Mouse (Mus musculus): ENCODE results near the gene Slc22a6. TPM values are rescaled to one million over a fixed set of nuclear protein-coding genes. Genes with fewer than 3 reads are reported as not detected.
A peak's percentile ranks its signal among the peaks of the same experiment; 100 is the strongest.

Gene Slc22a6
- polyA plus RNA-seq, 2 experiments = 0.01 TPM; not detected in 1

GRCm38 (mm10) chr19:8661821-8662307 is 44.0 kb downstream of the Slc22a6 start:
- Histone ChIP-seq H3K27me3 (ENCODE audit: control insufficient read depth, insufficient read depth, low read length) (peaks cover 5% of the 10 kb centered on the region), H3K4me3 (ENCODE audit: insufficient read depth in 1 of 2, low read depth in 2 of 2, low read length in 2 of 2) (peak overlapping the region; percentile 45 to 52), H3K4me2 (ENCODE audit: low read depth) (peak overlapping the region; percentile 80), H3K9ac (replicated peaks) (peak overlapping the region; percentile 27), H3K4me1 (replicated peaks; ENCODE audit: control insufficient read depth in 2 of 2, insufficient read depth in 2 of 2, low read length in 1 of 2) (peaks cover 3 to 14% of the 10 kb centered on the region in 2 experiments; a peak in 3 of 4 replicates), H3K27ac (no peak overlapping the region), H3K36me3 (replicated peaks; ENCODE audit: control insufficient read depth, insufficient read depth, low read depth) (no peaks in the 10 kb centered on the region), H3K9me3 (ENCODE audit: control insufficient read depth, low read length) (no peaks in the 10 kb centered on the region)
- ATAC-seq (ENCODE audit: insufficient read depth) (0 out of 2 replicates have a peak, but pooled peaks have one; percentile 3), DNase-seq (ENCODE audit: low read depth in 3 of 3, low spot score in 3 of 3) (no peak)
- 1% methylated on average over 35 of the region's 35 CpGs for WGBS (ENCODE audit: insufficient replicate concordance)
- no peak for TF ChIP-seq EP300 (IDR thresholded peaks at IDR 0.05; ENCODE audit: low read depth)
- TF ChIP-seq CTCF (IDR thresholded peaks at IDR 0.05; ENCODE audit: low read depth) = no peak

GRCm38 (mm10) chr19:8662337-8662736 is 44.5 kb downstream of the Slc22a6 start:
- Histone ChIP-seq H3K36me3 (replicated peaks; ENCODE audit: control insufficient read depth, insufficient read depth, low read depth) (no peaks in the 10 kb centered on the region), H3K27me3 (ENCODE audit: control insufficient read depth, insufficient read depth, low read length) (peaks cover 5% of the 10 kb centered on the region), H3K9ac (replicated peaks) (peak overlapping the region; percentile 27), H3K4me2 (ENCODE audit: low read depth) (peak overlapping the region; percentile 80), H3K27ac (no peak overlapping the region), H3K4me1 (replicated peaks; ENCODE audit: control insufficient read depth in 2 of 2, insufficient read depth in 2 of 2, low read length in 1 of 2) (peaks cover 6 to 17% of the 10 kb centered on the region in 2 experiments; a peak in 3 of 4 replicates), H3K4me3 (ENCODE audit: insufficient read depth in 1 of 2, low read depth in 2 of 2, low read length in 2 of 2) (peak overlapping the region; percentile 45 to 52), H3K9me3 (ENCODE audit: control insufficient read depth, low read length) (no peaks in the 10 kb centered on the region)
- 3% methylated on average over 11 of the region's 11 CpGs for WGBS (ENCODE audit: insufficient replicate concordance)
- no peak for TF ChIP-seq EP300 (IDR thresholded peaks at IDR 0.05; ENCODE audit: low read depth)
- TF ChIP-seq CTCF (IDR thresholded peaks at IDR 0.05; ENCODE audit: low read depth) = peak; percentile 84
- DNase-seq (ENCODE audit: low read depth in 3 of 3, low spot score in 3 of 3) = peak in 1 of 3 experiments; percentile 37
- peak; percentile 47; the same call in 1 of the 2 replicates for ATAC-seq (ENCODE audit: insufficient read depth)

DNA sequence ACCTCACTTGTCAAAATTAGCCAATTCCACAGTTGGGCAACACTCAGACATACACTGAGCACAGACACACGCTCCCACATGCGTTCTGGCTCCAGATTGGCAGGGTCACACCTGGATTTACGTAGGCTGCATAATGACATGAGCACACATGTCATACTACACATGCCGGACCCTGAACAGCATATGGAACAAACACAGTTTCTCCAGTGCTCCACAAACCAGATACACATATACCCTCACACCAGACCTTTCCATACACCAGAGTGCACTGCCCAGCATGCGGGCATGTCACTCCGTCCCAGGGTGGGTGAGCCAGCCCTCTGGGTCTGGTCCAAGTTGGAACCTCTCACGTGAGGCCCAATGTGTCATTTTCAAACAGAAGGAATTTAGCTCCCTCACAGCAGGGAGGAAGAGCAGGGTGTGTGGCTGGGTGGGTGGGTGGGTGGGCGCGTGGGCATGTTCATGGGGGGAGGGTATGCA is 45.6 kb downstream of the Slc22a6 start, which contains the start of gene Chrm1:
TSS of gene Chrm1 (plus strand) at position 430 of the 480 bp plus-strand sequence.
- no peak for DNase-seq (ENCODE audit: low read depth in 3 of 3, low spot score in 3 of 3)
- peak within 1 kb of the TSS; percentile 80 for H3K4me2 ChIP-seq (ENCODE audit: low read depth)
- no peaks in the 10 kb centered on the region for H3K36me3 ChIP-seq (replicated peaks; ENCODE audit: control insufficient read depth, insufficient read depth, low read depth)
- peaks cover 6 to 17% of the 10 kb centered on the region in 2 experiments; a peak in 3 of 4 replicates for H3K4me1 ChIP-seq (replicated peaks; ENCODE audit: control insufficient read depth in 2 of 2, insufficient read depth in 2 of 2, low read length in 1 of 2)
- H3K9ac ChIP-seq (replicated peaks) = no peak within 1 kb of the TSS
- peaks cover 5% of the 10 kb centered on the region for H3K27me3 ChIP-seq (ENCODE audit: control insufficient read depth, insufficient read depth, low read length)
- WGBS (ENCODE audit: insufficient replicate concordance) = 73% methylated on average over 9 of the region's 9 CpGs
- no peak within 1 kb of the TSS for H3K27ac ChIP-seq
- no peak for ATAC-seq (ENCODE audit: insufficient read depth)
- H3K4me3 ChIP-seq (ENCODE audit: insufficient read depth in 1 of 2, low read depth in 2 of 2, low read length in 2 of 2) = no peak within 1 kb of the TSS
- no peak for TF ChIP-seq CTCF (IDR thresholded peaks at IDR 0.05; ENCODE audit: low read depth)
- TF ChIP-seq EP300 (IDR thresholded peaks at IDR 0.05; ENCODE audit: low read depth) = no peak
- H3K9me3 ChIP-seq (ENCODE audit: control insufficient read depth, low read length) = no peaks in the 10 kb centered on the region

DNA sequence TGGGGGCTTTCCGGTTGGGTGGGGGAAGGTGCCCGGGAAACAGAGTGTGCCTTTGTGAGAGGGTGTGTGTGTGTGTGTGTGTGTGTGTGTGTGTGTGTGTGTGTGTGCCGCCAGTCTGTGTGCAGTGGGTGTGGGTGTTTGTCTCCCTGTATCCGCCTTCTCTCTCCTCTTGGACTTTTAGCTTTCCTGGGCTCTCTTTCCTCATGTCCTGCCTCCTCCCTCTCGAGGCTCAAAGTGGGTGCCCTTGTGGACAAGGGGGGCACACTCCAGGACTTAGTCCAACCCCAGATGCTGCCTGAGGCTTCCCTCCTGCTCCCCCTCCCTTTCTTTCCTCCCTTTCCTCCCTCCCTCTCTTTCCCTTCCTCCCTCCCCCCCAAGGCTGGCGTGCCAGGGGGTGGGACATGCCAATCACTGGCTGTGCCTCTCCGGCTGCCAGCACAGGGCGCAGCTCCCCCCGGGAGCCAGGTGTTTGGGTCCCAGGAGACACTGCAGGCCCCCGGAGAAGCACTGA is 46.1 kb downstream of the Slc22a6 start:
- peaks cover 5% of the 10 kb centered on the region for H3K27me3 ChIP-seq (ENCODE audit: control insufficient read depth, insufficient read depth, low read length)
- 44% methylated on average over 10 of the region's 10 CpGs for WGBS (ENCODE audit: insufficient replicate concordance)
- no peak overlapping the region for H3K4me2 ChIP-seq (ENCODE audit: low read depth)
- H3K9ac ChIP-seq (replicated peaks) = no peak overlapping the region
- no peaks in the 10 kb centered on the region for H3K36me3 ChIP-seq (replicated peaks; ENCODE audit: control insufficient read depth, insufficient read depth, low read depth)
- peaks cover 6 to 17% of the 10 kb centered on the region in 2 experiments; a peak in 3 of 4 replicates for H3K4me1 ChIP-seq (replicated peaks; ENCODE audit: control insufficient read depth in 2 of 2, insufficient read depth in 2 of 2, low read length in 1 of 2)
- no peak overlapping the region for H3K4me3 ChIP-seq (ENCODE audit: insufficient read depth in 1 of 2, low read depth in 2 of 2, low read length in 2 of 2)
- no peaks in the 10 kb centered on the region for H3K9me3 ChIP-seq (ENCODE audit: control insufficient read depth, low read length)
- no peak for ATAC-seq (ENCODE audit: insufficient read depth)
- TF ChIP-seq EP300 (IDR thresholded peaks at IDR 0.05; ENCODE audit: low read depth) (no peak), CTCF (IDR thresholded peaks at IDR 0.05; ENCODE audit: low read depth) (no peak)
- H3K27ac ChIP-seq = no peak overlapping the region
- no peak for DNase-seq (ENCODE audit: low read depth in 3 of 3, low spot score in 3 of 3)

GRCm38 (mm10) chr19:8664859-8665258 is 47.0 kb downstream of the Slc22a6 start:
- H3K9ac ChIP-seq (replicated peaks) = no peak overlapping the region
- DNase-seq (ENCODE audit: low read depth in 3 of 3, low spot score in 3 of 3) (no peak), ATAC-seq (ENCODE audit: insufficient read depth) (no peak)
- peaks cover 6 to 17% of the 10 kb centered on the region in 2 experiments; a peak in 3 of 4 replicates for H3K4me1 ChIP-seq (replicated peaks; ENCODE audit: control insufficient read depth in 2 of 2, insufficient read depth in 2 of 2, low read length in 1 of 2)
- peaks cover 5% of the 10 kb centered on the region for H3K27me3 ChIP-seq (ENCODE audit: control insufficient read depth, insufficient read depth, low read length)
- TF ChIP-seq EP300 (IDR thresholded peaks at IDR 0.05; ENCODE audit: low read depth) (no peak), CTCF (IDR thresholded peaks at IDR 0.05; ENCODE audit: low read depth) (no peak)
- no peaks in the 10 kb centered on the region for H3K9me3 ChIP-seq (ENCODE audit: control insufficient read depth, low read length)
- H3K4me2 ChIP-seq (ENCODE audit: low read depth) = no peak overlapping the region
- 16% methylated on average over 3 of the region's 3 CpGs for WGBS (ENCODE audit: insufficient replicate concordance)
- no peak overlapping the region for H3K4me3 ChIP-seq (ENCODE audit: insufficient read depth in 1 of 2, low read depth in 2 of 2, low read length in 2 of 2)
- H3K27ac ChIP-seq = no peak overlapping the region
- no peaks in the 10 kb centered on the region for H3K36me3 ChIP-seq (replicated peaks; ENCODE audit: control insufficient read depth, insufficient read depth, low read depth)

Measured in liver, embryonic 14.5 days (tissue).